Mouse (Mus musculus) kidney, postnatal 4 days (tissue): ENCODE measurements at regions not wholly inside any gene's neighbourhood (a gene's known extent, or its start where the extent isn't known, plus 50 kb on each side); places are given as distances from the start of the nearest gene placed in this dataset.

Experiments used
- DNase-seq, 2 experiments: peaks; one replicate each; pipeline ENCODE4 v3.0.0; 2021; ENCODE audit warnings: mixed read lengths in 2 of 2

DNA sequence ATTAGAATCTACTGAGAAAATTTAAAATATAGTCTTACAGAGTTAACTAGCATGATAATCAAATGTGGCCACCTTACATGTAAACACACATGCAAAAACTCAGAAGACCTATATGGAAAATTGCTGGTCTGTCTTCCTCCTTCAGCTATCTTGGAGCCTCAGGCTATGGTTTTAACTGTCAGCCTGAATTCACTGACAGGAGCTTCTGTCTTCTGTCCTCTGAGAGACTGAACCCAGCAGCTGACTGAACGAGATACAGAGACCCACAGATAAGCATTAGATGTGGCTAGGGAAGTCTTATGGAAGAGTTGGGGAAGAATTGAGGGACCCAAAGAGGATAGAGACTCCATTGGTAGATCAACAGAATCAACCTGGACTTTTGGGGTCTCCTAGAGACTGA lies 360.0 kb upstream of the Meox2 start:
- no peak for DNase-seq

DNA sequence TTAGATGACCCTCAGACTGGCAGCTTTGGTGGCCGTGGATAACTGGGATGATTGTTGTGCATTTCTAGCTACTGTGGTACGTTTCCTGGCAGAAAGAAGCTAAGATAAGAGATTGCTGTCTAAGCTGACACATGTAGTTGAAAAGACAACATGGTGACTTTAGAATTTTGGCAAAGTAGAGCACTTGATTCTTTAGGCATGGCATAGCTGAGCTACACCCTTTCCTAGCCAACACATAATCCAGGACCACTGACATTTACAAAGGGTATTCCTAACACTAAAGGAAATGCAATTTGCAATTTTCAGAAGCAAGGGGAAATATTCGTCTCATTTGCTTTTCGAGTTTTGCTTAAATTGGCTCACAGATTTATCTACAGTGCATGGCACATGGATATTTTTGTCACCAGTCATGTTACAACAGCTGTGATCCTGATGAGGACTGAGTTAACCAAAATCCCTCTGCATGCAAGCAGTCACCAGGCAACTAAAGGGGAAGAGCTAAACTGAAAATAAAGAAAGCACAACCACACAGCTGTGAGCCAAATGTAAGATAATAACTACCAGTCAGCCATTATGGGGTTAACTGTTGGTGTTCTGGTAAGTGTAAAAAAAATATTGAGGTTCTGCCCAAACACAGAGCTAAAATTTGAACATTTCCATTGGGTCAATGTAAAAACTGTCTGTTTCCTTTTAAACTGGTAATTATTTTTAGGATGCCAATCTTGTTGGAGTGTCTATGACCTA lies 342.9 kb upstream of the Meox2 start:
- DNase-seq = no peak

DNA sequence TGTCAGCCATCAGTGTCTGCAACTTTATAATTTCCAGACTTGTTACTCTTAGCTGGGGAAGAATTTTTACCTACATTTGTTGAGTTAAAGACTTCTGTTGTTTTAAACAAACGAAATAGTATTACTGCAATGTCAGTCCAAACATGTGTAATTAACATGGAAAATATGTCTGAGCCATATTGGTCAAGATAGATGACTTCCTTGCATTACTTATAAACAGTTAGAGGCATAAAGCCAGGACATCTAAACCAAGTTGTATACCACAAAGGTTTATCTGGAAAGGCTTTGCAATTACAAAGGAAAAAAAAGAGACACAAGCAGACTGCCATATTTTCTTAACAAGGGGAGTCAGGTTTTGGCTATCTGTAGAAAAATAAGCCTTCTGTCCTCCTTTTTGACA lies 342.2 kb upstream of the Meox2 start:
- no peak for DNase-seq

DNA sequence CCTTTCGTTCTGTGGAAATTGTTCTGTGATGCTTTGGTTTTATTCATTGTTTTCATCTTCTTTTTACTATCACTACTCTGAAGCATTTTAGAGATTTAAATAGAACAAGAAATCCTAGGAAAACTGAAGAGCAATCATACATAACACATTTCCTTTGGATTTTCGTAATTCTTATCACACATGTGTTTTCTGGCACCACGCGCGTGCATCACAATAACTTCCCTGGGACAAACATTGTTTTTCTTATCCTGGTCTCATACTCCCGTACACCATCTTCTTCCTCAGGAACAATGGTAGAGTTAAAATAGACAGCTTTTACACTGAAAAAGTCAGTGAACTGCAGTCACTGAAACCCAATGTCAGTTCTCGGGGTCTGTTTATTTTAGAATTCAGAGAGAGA lies 327.6 kb upstream of the Meox2 start:
- DNase-seq = no peak

DNA sequence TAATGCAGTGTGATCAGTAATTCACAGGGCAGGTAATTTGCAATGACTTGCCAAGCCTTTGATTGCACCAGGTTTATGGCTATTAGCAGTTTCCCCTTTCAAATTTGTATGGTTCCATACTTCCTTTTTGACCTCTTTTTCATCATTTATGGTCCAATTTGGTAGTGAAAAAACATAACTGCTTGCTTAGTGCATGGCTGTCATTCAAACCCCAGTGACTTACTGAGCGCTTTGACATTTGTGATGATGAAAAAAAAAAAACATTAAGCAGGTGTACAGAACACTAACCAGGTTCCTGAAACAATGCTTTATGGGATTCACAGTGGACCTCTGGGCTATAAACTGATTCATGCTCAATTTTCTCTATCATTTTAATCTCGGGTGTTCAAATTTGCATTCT lies 317.5 kb upstream of the Meox2 start:
- no peak for DNase-seq

DNA sequence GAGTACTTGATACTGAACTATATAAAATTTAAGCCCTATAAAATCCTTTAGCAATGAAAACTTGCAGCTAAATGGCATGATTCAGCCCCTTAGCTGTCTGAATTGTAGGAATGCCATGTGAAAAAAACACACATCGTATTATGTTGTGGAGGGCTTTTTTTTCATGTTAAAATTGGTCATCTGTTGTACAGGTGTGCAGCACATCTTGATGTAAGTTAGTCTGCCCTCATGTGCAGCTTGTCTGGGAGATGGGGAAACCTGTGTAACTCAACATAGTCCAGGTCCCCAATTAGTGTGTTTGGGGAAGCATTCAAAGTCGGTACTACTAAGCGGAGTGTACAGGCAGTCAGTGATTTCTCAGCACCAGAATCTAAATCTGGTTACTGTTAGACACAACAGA lies 316.9 kb upstream of the Meox2 start:
- DNase-seq = no peak

DNA sequence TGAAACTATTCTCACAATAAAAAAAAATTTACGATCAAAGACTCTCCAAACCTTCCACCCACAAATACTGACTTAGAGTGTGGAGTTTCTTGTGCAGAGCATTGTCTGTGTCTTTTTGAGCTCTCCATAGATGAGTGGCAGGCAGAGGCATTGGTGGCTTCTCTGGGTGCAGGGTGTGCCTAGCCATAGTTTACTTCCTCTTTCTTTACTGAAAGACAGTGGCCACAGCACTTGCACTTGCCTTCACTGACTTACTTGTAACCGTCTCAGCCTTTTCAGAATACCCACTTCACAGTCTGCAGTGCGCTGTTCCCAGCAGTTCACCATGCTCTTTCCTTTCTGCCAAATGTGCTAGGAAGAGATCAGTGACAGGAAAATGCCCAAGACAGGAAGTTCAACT lies 316.1 kb upstream of the Meox2 start:
- DNase-seq = no peak

DNA sequence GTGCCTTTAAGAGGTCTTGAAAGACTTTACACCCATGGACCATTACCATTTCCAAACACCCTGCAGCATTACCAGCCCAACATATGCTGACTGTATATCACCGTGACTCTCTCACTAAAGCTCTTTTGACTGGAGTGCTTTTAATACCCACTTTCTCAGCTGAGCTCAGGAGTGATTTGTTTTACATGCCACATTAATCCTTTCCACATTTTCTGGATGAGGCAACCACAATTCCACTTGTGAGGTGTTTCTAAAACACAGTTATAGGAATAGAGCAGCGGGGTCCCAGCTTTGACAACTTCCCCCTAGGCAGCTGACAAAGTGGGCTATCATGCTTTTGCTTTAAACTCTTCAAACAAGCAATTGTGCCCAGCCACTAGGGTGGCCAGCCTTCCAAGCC lies 314.5 kb upstream of the Meox2 start:
- no peak for DNase-seq

DNA sequence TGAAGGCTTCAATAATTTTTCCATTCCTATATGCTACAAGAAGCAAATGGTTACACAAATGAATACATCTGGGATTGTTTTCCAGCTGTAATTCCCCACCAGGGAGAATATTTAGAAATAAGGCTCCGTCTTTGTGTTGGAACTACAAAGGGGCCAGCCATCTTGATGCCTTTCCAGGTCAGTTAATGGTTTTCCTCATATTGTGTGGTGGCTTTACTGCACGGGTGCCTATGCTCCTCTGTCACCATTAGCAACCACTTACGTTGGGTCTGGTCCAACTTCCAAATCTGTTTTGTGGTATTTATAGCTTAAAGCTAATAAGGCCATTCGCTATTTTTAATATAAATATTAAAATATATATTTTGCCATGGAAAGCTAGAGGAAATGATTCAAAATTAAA lies 312.1 kb upstream of the Meox2 start:
- DNase-seq = no peak

DNA sequence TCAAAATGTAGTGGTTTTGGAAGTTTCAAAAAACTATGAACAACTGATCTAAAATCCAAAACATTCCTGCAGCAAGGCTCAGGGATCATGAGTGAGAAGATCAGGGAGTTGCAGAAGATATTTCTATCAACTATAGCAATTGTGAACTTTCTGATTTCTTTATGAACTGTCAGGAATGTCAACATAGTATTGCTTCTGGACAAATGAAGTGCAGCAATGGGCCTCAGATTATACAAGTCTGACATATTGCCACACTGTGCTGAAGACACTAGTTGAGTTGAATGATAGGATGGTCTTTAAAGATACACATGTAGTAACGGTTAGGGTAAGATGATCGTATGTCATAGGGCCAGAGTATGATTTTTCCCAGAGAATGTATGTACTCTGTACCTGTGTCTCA lies 290.4 kb upstream of the Meox2 start:
- no peak for DNase-seq

DNA sequence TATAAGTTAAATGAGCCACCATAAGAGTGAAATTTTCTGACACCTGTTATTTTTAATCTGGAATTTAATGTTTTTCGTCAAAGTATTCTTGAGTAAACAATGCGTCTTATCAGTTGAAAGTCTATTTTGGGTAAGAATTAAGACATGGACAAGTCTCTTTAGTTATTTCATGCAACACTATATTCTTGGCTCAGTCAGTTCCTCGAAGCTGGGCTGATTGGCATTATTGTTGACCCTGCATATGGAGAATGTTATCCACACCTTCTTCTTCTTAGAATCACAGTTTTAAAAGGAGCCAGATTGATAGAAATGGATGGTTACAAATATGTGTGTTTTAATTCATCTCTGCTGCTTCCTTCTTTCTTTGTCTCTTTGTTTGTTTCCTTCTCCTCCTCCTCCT lies 289.5 kb upstream of the Meox2 start:
- DNase-seq = no peak

DNA sequence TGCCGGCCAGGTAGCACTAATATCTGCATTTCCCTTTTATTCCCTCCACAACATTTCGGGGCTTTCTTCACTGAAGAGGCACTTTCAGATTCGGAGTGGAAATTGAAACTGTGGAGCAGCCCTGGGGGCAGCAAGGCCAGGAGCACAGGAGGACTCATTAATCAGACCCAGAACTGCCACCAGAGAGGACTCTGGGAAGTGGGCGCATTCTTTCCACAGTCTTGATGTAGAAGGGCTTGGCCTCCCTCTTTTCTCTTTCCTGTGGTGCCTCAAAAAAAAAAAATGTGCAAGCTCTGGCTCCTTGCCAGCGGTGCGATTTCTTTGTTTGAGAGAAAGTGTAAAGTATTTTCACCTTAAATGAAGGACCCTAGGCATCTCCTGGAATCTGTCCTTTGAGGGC lies 281.6 kb upstream of the Meox2 start:
- peak; percentile 6 to 12 for DNase-seq

DNA sequence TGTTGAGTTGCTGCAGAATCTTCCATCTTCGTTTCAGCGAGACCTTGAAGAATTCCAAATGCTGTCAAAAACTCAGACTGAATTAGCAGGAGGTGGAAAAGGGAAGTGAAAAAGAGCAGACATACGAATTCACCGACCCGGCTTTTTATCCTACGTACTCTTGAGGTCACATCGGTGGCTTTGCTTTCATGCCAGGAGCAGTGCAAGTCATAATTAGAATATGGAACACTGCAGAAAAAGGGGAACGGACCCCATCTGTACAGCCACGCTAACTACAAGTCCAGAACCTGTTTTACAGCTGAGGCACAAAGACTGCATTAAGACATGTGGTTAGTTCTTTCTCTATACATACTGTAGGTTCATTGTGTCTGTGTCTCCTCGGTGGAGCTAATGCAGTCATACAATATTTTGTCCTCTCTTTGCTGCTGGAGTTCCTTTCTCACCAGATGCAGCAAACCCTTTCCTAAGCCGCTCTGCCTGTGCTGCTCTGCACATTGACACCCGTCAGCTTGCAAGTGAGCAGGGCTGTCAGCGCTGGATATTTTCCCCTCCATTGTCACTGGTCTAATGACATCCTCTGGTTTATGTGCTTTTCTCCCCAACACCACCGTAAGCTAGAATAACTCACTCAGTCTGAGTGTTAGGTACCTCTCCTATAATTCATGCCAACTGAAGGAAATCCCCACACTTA lies 276.9 kb upstream of the Meox2 start:
- no peak for DNase-seq

DNA sequence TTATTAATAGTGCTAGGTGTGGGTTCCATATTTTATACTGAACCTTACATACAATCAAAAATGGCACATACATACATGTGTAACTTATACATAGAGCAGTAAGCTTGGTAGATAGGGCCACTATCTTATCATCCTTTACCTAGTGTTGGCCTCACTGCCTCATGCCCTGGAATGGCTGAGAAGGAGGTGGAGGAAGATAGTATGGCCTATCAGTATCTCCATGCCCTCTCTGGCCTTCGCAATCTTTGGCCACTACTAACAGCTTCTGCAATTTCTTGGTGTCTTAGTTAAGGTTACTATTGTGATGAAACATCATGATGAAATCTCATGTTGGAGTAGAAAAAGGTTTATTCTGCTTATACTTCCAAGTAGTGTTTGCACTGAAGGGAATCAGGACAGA lies 265.4 kb upstream of the Meox2 start:
- no peak for DNase-seq

DNA sequence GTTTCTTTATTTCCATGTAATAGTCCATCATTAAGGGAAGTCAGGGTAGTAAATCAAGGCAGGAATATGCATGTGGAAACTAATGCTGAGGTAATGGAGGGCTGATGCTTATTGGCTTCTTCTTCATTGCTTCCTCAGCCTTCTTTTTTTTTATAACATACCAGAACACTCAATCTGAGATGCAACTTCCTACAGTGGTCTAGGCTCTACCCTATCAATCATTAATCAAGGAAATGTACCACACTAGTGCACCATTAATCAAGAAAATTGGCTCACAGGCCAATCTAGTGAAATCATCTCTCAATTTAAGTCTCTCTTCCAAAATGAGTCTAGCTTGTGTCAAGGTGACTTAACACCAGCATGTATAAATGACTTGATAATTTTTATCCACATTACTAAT lies 263.2 kb upstream of the Meox2 start:
- no peak for DNase-seq

DNA sequence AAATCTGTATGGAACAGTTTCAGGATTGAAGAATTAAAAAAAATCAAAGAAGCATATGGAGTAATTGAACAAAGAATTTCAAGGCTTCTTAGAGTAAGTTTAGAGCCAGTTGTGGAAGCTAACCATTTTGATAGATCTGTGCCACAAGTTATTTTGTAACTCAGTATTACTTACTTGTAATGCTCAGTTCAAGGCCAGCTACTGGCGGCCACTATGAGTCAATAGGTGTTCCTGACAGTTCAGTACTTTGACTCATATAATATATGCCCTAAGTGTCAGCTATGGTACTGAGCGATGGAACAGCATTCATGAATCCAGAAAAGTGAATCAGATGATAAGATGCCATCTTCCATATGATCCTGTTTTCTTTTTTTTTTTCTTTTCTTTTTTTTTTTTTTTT lies 259.3 kb upstream of the Meox2 start:
- DNase-seq = no peak

DNA sequence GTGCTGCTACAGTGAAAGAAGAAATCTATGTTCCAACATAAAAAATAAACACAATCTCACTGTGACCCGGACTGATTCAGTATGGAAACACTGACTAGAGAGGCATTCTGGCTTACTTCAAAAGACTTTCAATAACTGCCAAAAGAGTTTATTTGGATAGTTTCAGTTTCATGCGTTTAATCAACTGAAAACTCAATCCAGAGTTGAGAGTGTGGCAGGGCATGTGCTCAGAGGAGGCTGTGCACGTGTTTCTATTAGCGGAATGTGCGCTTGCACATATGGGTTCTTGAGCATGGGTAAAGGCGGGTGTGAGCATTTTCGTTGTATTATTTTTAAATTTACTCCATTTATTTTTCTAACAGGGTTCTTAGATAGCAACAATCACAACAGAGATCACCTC lies 245.2 kb upstream of the Meox2 start:
- no peak for DNase-seq

DNA sequence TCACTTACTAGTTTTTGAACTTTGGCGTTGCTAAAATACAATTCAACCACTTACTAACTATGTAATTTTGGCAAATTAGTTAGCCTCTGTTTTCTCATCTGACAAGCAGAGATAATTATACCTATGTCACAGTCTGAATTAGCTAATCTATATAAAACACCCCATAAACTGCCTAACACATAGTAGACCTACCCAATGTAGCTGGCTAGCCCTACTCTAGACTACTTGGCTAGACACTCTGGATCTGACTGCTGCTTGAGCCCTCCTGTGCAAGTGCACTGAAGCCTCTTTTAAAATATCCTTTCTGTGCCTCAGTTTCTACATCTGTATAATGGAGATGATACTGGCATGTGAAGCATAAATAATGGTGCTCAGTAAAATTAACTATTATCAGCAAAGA lies 227.6 kb upstream of the Meox2 start:
- DNase-seq = no peak

DNA sequence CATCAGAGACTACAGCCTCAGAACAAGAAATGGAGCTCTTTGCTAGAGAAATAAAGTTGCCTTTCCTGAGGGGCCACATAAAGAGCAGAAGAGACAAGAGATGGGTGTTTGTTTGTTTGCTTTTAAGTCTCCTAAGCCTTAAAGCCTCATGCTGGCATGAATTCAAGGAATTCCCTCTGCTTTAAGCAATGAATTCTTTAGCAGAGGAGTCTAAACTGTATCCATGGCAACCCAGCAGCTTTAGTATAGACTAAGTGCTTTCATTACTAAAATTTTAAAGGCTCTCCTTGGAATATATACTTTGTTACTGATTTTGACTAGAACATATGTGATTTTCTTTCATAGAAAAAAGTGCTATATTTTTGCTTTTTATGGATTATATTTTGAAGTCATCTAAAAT lies 195.0 kb upstream of the Meox2 start:
- no peak for DNase-seq

DNA sequence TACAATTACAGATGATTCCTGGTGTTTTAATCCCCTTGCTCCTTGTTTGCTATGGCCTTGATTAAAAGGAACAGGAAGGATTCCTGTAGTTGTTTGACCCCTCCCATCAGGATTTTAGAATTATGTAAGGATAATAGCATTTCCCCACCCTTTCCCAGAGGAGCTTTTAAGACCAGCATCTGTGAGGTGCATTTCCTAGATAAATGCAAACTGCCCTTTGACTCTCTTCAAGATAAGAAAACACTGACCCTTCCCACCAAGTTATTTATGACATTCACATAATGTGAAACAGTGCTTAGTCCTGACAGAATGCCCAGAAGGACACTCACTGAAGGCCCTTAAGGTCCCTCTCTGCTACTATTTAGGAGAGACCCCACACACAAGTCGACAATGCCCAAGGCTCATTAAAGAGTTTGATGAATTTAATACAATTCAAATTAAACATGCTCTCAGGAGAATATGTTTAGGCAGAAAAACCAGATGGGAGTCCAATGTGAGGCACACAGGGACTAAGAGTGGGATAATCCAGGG lies 190.7 kb upstream of the Meox2 start:
- no peak for DNase-seq

DNA sequence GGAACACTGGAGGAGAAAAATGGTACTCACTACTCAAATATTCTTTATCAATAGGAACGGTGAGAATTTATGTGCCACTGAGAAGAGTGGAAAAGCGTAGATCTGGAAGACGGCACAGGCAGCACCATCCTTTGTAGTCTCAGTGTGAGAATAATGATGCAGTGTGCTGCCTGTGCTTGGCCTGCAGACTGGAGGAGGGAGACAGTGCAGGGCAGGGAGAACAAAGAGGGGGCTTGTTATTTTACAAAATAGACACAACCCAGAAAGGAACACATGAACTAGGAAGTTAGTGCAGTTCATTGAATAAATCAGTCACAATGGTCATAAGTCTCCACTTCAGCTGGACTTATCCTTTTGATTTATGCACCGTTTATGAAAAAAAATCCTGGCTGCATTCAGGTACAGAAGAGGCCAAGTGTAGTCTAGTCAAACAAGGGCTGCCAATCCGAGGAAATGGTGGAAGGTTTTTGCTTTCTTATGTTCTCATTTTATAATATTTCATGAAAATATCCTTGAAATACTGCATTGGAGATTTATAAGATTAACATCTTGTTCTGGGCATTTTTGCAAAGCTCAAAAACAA lies 190.0 kb upstream of the Meox2 start:
- DNase-seq = no peak

DNA sequence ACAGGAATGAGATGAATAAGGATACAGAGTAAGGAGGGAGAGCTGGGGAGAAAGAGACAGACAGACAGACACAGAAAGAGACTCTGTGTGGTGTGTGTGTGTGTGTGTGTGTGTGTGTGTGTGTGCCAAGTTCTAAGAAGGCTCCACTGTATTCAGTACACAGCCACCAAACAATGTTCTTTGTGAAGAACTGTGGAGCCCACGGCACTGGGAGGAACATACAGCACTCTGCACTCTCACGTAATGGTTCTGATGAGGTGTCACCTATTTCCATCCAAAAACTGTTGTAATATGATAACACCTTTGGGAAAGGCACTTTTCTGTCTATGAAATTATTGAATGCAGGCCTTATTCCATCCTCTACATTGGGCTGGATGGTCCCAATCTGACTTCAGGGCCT lies 184.8 kb upstream of the Meox2 start:
- DNase-seq = no peak

DNA sequence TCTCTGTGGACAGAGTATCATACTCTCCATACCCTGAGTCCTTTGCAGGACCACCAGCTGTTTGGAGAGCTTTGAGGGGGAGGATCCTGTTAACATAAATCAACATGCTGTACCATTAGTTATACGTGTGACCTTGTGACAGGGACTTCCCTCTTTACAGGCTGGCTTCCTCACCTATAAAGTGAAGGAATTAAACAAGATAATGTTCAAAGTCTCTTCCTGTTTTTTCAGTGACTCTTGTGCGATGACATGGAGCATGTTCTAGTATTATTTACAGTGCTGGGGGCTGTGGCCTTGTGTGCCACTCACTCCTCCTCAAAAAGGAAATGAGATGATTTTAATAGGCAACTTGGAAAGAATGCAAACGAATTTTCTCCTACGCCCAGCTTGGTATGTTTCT lies 182.1 kb upstream of the Meox2 start:
- DNase-seq = peak in 1 of 2 experiments; percentile 4

DNA sequence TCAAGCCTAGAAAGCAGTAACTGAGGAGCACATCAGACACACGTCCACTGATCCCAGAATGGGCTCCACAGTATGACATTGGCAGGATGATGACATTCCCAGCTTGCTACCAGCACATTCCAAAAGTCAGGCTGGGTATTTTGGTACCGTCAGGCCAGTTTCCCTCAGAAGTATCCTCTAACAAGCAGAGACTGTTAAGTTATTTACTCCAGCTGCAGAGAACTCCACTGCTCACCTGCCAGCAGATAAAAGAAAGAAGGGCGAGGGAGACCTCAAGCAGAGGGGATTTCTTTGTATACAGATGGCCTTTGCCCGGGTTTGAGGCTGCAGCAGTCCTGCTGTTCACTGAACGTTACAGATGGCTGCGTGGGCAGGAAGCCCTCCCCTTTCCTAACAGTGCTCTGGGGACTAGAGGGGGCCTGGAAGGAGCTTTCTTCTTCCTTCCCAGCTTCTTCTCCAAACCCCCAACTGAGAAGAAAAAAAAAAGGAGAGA lies 175.2 kb upstream of the Meox2 start:
- DNase-seq = peak; percentile 13 to 25
